Mouse (Mus musculus) forebrain, embryonic 15.5 days (tissue): ENCODE measurements around the gene Gm4846. TPM values are rescaled to one million over a fixed set of nuclear protein-coding genes. Genes with fewer than 3 reads are reported as not detected.

Experiments
- polyA plus RNA-seq: library from polyadenylated mRNA; unstranded; fragments of >200 nt; fragmentation: Nextera tagmentation; extraction: Ambion mirVana; gene quantifications from 2 replicates; pipeline ENCODE4 v1.2.1, GENCODE M21; 2015

Gene Gm4846
- polyA plus RNA-seq, 1 experiment from 2014 or later: not detected

Other genes starting within 250 kb of the Gm4846 start
- 3.5 TPM in 2 replicates for gene Ildr2, start 243.4 kb downstream of the Gm4846 start, polyA plus RNA-seq
- gene Tada1, start 118.5 kb downstream of the Gm4846 start, polyA plus RNA-seq: 94.6 and 101 TPM in 2 replicates
- 41.1 and 42.0 TPM in 2 replicates for gene Pogk, start 87.7 kb downstream of the Gm4846 start, polyA plus RNA-seq
- gene Gm4847, start 150.1 kb upstream of the Gm4846 start, polyA plus RNA-seq: not detected in 2 replicates
- gene Fmo9, start 184.3 kb upstream of the Gm4846 start, polyA plus RNA-seq: not detected in 2 replicates